Mouse (Mus musculus) hindbrain, embryonic 11.5 days (tissue): Measurements from ENCODE around the gene Best3. TPM values are rescaled to one million over a fixed set of nuclear protein-coding genes. Genes with fewer than 3 reads are reported as not detected.
A peak's percentile ranks its signal among the peaks of the same experiment; 100 is the strongest.

ENCODE experiments used
- ATAC-seq: fragments of 200-750 bp; cut with Nextera tagmentation; 2 replicates; pipeline ENCODE4 v1.8.0; 2017; ENCODE audit warnings: mild to moderate bottlenecking, moderate TSS enrichment, moderate library complexity; ENCODE audit not compliant: low FRiP score
- DNase-seq: peaks from one replicate; pipeline ENCODE4 v3.0.0-alpha.2; 2015; ENCODE audit warnings: low spot score
- H3K27ac ChIP-seq: fragments of 300-500 bp; sonication (generic); 2 replicates; pipeline ENCODE4 v1.5.1; 2014; ENCODE audit warnings: mild to moderate bottlenecking, low read depth, low read length
- H3K27me3 ChIP-seq: fragments of 300-500 bp; sonication (generic); 2 replicates; pipeline ENCODE4 v1.6.1; 2014; ENCODE audit warnings: mild to moderate bottlenecking, low read length, moderate library complexity, mixed read lengths; ENCODE audit not compliant: control insufficient read depth, insufficient read depth
- H3K36me3 ChIP-seq: fragments of 300-500 bp; sonication (generic); 2 replicates; pipeline ENCODE4 v1.6.1; 2014; ENCODE audit warnings: mild to moderate bottlenecking, low read length, moderate library complexity, mixed read lengths; ENCODE audit not compliant: control insufficient read depth, insufficient read depth
- H3K4me1 ChIP-seq: fragments of 300-500 bp; sonication (generic); replicated peaks from 2 replicates; pipeline ENCODE4 v1.6.1; 2014; ENCODE audit warnings: low read length, mixed read lengths; ENCODE audit not compliant: control insufficient read depth, insufficient read depth
- H3K4me2 ChIP-seq: fragments of 300-500 bp; sonication (generic); replicated peaks from 2 replicates; pipeline ENCODE4 v1.6.1; 2014; ENCODE audit warnings: mild to moderate bottlenecking, low read depth, low read length
- H3K4me3 ChIP-seq: fragments of 300-500 bp; sonication (generic); 2 replicates; pipeline ENCODE4 v1.5.1; 2014; ENCODE audit warnings: low read depth, low read length
- H3K9ac ChIP-seq: fragments of 300-500 bp; sonication (generic); 2 replicates; pipeline ENCODE4 v1.6.1; 2014; ENCODE audit warnings: low read depth, low read length
- H3K9me3 ChIP-seq: fragments of 300-500 bp; sonication (generic); 2 replicates; pipeline ENCODE4 v1.6.1; 2016; ENCODE audit warnings: low read length; ENCODE audit not compliant: control insufficient read depth
- WGBS: fragments of 180-500 bp; shearing (Covaris S2); extraction: QIAGEN DNeasy Blood & Tissue Kit; methylation state at CpG from one replicate; pipeline ENCODE4 v1.1.7; 2014; 5-methylcytosine and 5-hydroxymethylcytosine counted together
- polyA plus RNA-seq: library from polyadenylated mRNA; unstranded; fragments of >200 nt; fragmentation: Nextera tagmentation; extraction: Ambion mirVana; gene quantifications from 2 replicates; pipeline ENCODE4 v1.2.1, GENCODE M21; 2014

Gene Best3
- 0.08 and 0.20 TPM in 2 replicates for polyA plus RNA-seq

GRCm38 (mm10) chr10:116986264-116987082 lies at the start of gene Best3:
Gene Best3 (plus strand): TSS chr10:116986314.
- Histone ChIP-seq H3K4me1 (peaks cover 3% of the 10 kb centered on the region; the same call in 1 of the 2 replicates), H3K4me3 (no peak within 1 kb of the TSS), H3K36me3 (no peaks in the 10 kb centered on the region), H3K9me3 (no peaks in the 10 kb centered on the region), H3K27me3 (no peaks in the 10 kb centered on the region), H3K4me2 (no peak within 1 kb of the TSS), H3K27ac (no peak within 1 kb of the TSS), H3K9ac (no peak within 1 kb of the TSS)
- DNase-seq (peak; percentile 15), ATAC-seq (no peak)
- 54% methylated on average over 21 of the region's 21 CpGs for WGBS

GRCm38 (mm10) chr10:116943025-116943424 lies 43.1 kb upstream of the Best3 start:
- WGBS, result 93% methylated on average over 6 of the region's 6 CpGs
- Histone ChIP-seq H3K4me2 (no peak overlapping the region), H3K4me1 (no peaks in the 10 kb centered on the region), H3K36me3 (0 out of 2 replicates have a peak, but pooled peaks cover 2% of the 10 kb centered on the region), H3K27ac (no peak overlapping the region), H3K9ac (no peak overlapping the region), H3K9me3 (no peaks in the 10 kb centered on the region), H3K4me3 (no peak overlapping the region), H3K27me3 (no peaks in the 10 kb centered on the region)
- ATAC-seq, result no peak
- peak; percentile 24 for DNase-seq

- DNase-seq (no peak), ATAC-seq (no peak)
- no peak overlapping the region for H3K4me3 ChIP-seq
- 0 out of 2 replicates have a peak, but pooled peaks cover 2% of the 10 kb centered on the region for H3K36me3 ChIP-seq
- H3K27me3 ChIP-seq, result no peaks in the 10 kb centered on the region
- no peak overlapping the region for H3K9ac ChIP-seq
- H3K4me1 ChIP-seq, result no peaks in the 10 kb centered on the region
- H3K9me3 ChIP-seq, result no peaks in the 10 kb centered on the region
- H3K4me2 ChIP-seq, result no peak overlapping the region
- 86% methylated on average over 3 of the region's 3 CpGs for WGBS
- H3K27ac ChIP-seq, result no peak overlapping the region
These were observed 42.0 kb upstream of the Best3 start for GRCm38 (mm10) chr10:116944144-116944543.

GRCm38 (mm10) chr10:116944940-116945339 lies 41.2 kb upstream of the Best3 start:
- ATAC-seq, result no peak
- 71% methylated on average over 10 of the region's 10 CpGs for WGBS
- H3K27ac ChIP-seq, result no peak overlapping the region
- H3K9ac ChIP-seq, result no peak overlapping the region
- no peak overlapping the region for H3K4me2 ChIP-seq
- no peaks in the 10 kb centered on the region for H3K4me1 ChIP-seq
- H3K4me3 ChIP-seq, result no peak overlapping the region
- H3K36me3 ChIP-seq, result 0 out of 2 replicates have a peak, but pooled peaks cover 2% of the 10 kb centered on the region
- H3K9me3 ChIP-seq, result no peaks in the 10 kb centered on the region
- no peaks in the 10 kb centered on the region for H3K27me3 ChIP-seq
- no peak for DNase-seq

GRCm38 (mm10) chr10:116948414-116948813 lies 37.7 kb upstream of the Best3 start:
- ATAC-seq (no peak), DNase-seq (no peak)
- Histone ChIP-seq H3K9me3 (no peaks in the 10 kb centered on the region), H3K4me3 (no peak overlapping the region), H3K4me1 (no peaks in the 10 kb centered on the region), H3K4me2 (peak overlapping the region; percentile 77; the same call in 1 of the 2 replicates), H3K27me3 (no peaks in the 10 kb centered on the region), H3K36me3 (no peaks in the 10 kb centered on the region), H3K9ac (no peak overlapping the region), H3K27ac (no peak overlapping the region)
- 74% methylated on average over 9 of the region's 9 CpGs for WGBS

GRCm38 (mm10) chr10:116949111-116950008 lies 36.8 kb upstream of the Best3 start:
- no peaks in the 10 kb centered on the region for H3K4me1 ChIP-seq
- no peaks in the 10 kb centered on the region for H3K27me3 ChIP-seq
- H3K9me3 ChIP-seq, result no peaks in the 10 kb centered on the region
- WGBS, result under 1% methylated on average over 44 of the region's 44 CpGs
- ATAC-seq (peak; percentile 49), DNase-seq (peak; percentile 61)
- H3K36me3 ChIP-seq, result no peaks in the 10 kb centered on the region
- H3K4me3 ChIP-seq, result peak overlapping the region; percentile 87
- peak overlapping the region; percentile 82 for H3K9ac ChIP-seq
- peak overlapping the region; percentile 77 for H3K4me2 ChIP-seq
- peak overlapping the region; percentile 86 for H3K27ac ChIP-seq

GRCm38 (mm10) chr10:116950009-116950769 lies 35.9 kb upstream of the Best3 start, which contains the start of gene Rab3ip:
Gene Rab3ip (minus strand): TSS chr10:116950769.
- Histone ChIP-seq H3K9me3 (no peaks in the 10 kb centered on the region), H3K27me3 (no peaks in the 10 kb centered on the region), H3K4me2 (peak within 1 kb of the TSS; percentile 77), H3K27ac (peak within 1 kb of the TSS; percentile 86), H3K4me1 (no peaks in the 10 kb centered on the region), H3K36me3 (no peaks in the 10 kb centered on the region), H3K4me3 (peak within 1 kb of the TSS; percentile 87), H3K9ac (peak within 1 kb of the TSS; percentile 82)
- under 1% methylated on average over 50 of the region's 103 CpGs for WGBS
- ATAC-seq, result peak; percentile 94
- DNase-seq, result peak; percentile 96

GRCm38 (mm10) chr10:116950886-116951285 lies 35.2 kb upstream of the Best3 start:
- WGBS, result 28% methylated on average over 5 of the region's 5 CpGs
- H3K27ac ChIP-seq, result no peak overlapping the region
- H3K4me1 ChIP-seq, result no peaks in the 10 kb centered on the region
- H3K27me3 ChIP-seq, result no peaks in the 10 kb centered on the region
- DNase-seq, result no peak
- H3K9ac ChIP-seq, result no peak overlapping the region
- H3K4me2 ChIP-seq, result peak overlapping the region; percentile 77; the same call in 1 of the 2 replicates
- no peaks in the 10 kb centered on the region for H3K36me3 ChIP-seq
- no peak for ATAC-seq
- H3K4me3 ChIP-seq, result peak overlapping the region; percentile 87
- no peaks in the 10 kb centered on the region for H3K9me3 ChIP-seq
